Mouse (Mus musculus): ENCODE measurements around the gene Slc25a54. TPM values are rescaled to one million over a fixed set of nuclear protein-coding genes. Genes with fewer than 3 reads are reported as not detected.

The Slc25a54 gene
- total RNA-seq, 2 experiments from 2014 or later, result not detected

- intact Hi-C loops (cut with DNase I), result no loop called here
Observed at GRCm38 (mm10) chr3:109122641-109123530, 42.6 kb downstream of the Slc25a54 start, which contains the start of gene Slc25a24. Gene Slc25a24, plus strand, starts transcription at chr3:109123149.

GRCm38 (mm10) chr3:109123531-109123981 is 43.3 kb downstream of the Slc25a54 start:
- intact Hi-C loops (cut with DNase I), result no loop called here
- no peak for DNase-seq (ENCODE audit: low spot score in 2 of 2)

More at GRCm38 (mm10) chr3:109122641-109123530, 42.6 kb downstream of the Slc25a54 start, which contains the start of gene Slc25a24:
- peak; percentile 22 to 24 for DNase-seq (ENCODE audit: low spot score in 2 of 2)

- intact Hi-C loops (cut with DNase I), result loop anchor here (2.0 kb wide), 1 partner anchor 37 kb away; no protein-coding TSS in a partner anchor
- no peak for DNase-seq (ENCODE audit: low spot score in 2 of 2)
Observed at GRCm38 (mm10) chr3:109124091-109124490, 43.8 kb downstream of the Slc25a54 start.

- intact Hi-C loops (cut with DNase I), result loop anchor here (2.0 kb wide), 1 partner anchor 39 kb away; no protein-coding TSS in a partner anchor
Observed at GRCm38 (mm10) chr3:109125531-109125930, 45.3 kb downstream of the Slc25a54 start.

GRCm38 (mm10) chr3:109129768-109130167 is 49.5 kb downstream of the Slc25a54 start:
- intact Hi-C loops (cut with DNase I), result no loop called here
- DNase-seq (ENCODE audit: low spot score in 2 of 2), result no peak

More at GRCm38 (mm10) chr3:109125531-109125930, 45.3 kb downstream of the Slc25a54 start:
- DNase-seq (ENCODE audit: low spot score in 2 of 2), result no peak

- intact Hi-C loops (cut with DNase I), result no loop called here
- no peak for DNase-seq (ENCODE audit: low spot score in 2 of 2)
Observed at GRCm38 (mm10) chr3:109132966-109133365, 52.7 kb downstream of the Slc25a54 start.

GRCm38 (mm10) chr3:109134036-109134435 is 53.8 kb downstream of the Slc25a54 start:
- no peak for DNase-seq (ENCODE audit: low spot score in 2 of 2)

GRCm38 (mm10) chr3:109135352-109135751 is 55.1 kb downstream of the Slc25a54 start:
- intact Hi-C loops (cut with DNase I), result no loop called here

More at GRCm38 (mm10) chr3:109134036-109134435, 53.8 kb downstream of the Slc25a54 start:
- intact Hi-C loops (cut with DNase I), result no loop called here

GRCm38 (mm10) chr3:109152561-109152960 is 72.3 kb downstream of the Slc25a54 start:
- no peak for DNase-seq (ENCODE audit: low spot score in 2 of 2)
- intact Hi-C loops (cut with DNase I), result no loop called here

More at GRCm38 (mm10) chr3:109135352-109135751, 55.1 kb downstream of the Slc25a54 start:
- no peak for DNase-seq (ENCODE audit: low spot score in 2 of 2)

GRCm38 (mm10) chr3:109153410-109153809 is 73.1 kb downstream of the Slc25a54 start:
- DNase-seq (ENCODE audit: low spot score in 2 of 2), result no peak
- intact Hi-C loops (cut with DNase I), result no loop called here

- DNase-seq (ENCODE audit: low spot score in 2 of 2), result no peak
- intact Hi-C loops (cut with DNase I), result no loop called here
Observed at GRCm38 (mm10) chr3:109155926-109156669, 75.8 kb downstream of the Slc25a54 start.

- no peak for DNase-seq (ENCODE audit: low spot score in 2 of 2)
- intact Hi-C loops (cut with DNase I), result no loop called here
Observed at GRCm38 (mm10) chr3:109157481-109157880, 77.2 kb downstream of the Slc25a54 start.

GRCm38 (mm10) chr3:109164088-109164487 is 83.8 kb downstream of the Slc25a54 start:
- no peak for DNase-seq (ENCODE audit: low spot score in 2 of 2)
- intact Hi-C loops (cut with DNase I), result no loop called here

GRCm38 (mm10) chr3:109164644-109165043 is 84.4 kb downstream of the Slc25a54 start:
- intact Hi-C loops (cut with DNase I), result no loop called here
- DNase-seq (ENCODE audit: low spot score in 2 of 2), result no peak

GRCm38 (mm10) chr3:109165214-109165829 is 85.1 kb downstream of the Slc25a54 start:
- DNase-seq (ENCODE audit: low spot score in 2 of 2), result no peak
- intact Hi-C loops (cut with DNase I), result no loop called here

Small RNA genes lying within 50 kb of the gene (microRNA-seq; reads per million reads assigned to microRNA genes)
- gene Gm44384, result not detected

Other genes with a start within 250 kb of the Slc25a54 start
- 10 to 100 TPM; 22.4 to 23.7 TPM for gene Stxbp3, start 239.9 kb upstream of the Slc25a54 start, total RNA-seq (2021)
- not detected for gene Fndc7, start 190.5 kb upstream of the Slc25a54 start, total RNA-seq (2021)
- 10 to 100 TPM; 28.0 to 54.5 TPM for gene Prpf38b, start 168.7 kb upstream of the Slc25a54 start, total RNA-seq (2021)
- 1 to 10 TPM; 1.3 to 2.3 TPM for gene Henmt1, start 140.6 kb upstream of the Slc25a54 start, total RNA-seq (2021)
- gene Gm9857, start 140.0 kb upstream of the Slc25a54 start, total RNA-seq (2021), result not detected
- 10 to 100 TPM; 33.3 to 36.6 TPM for gene Fam102b, start 52.9 kb upstream of the Slc25a54 start, total RNA-seq (2021)
- 1 to 10 TPM; 2.4 to 2.7 TPM for gene Slc25a24, start 42.7 kb downstream of the Slc25a54 start, total RNA-seq (2021)